Mouse (Mus musculus) liver, embryonic 11.5 days (tissue): ENCODE results near the gene Cog8. TPM values are rescaled to one million over a fixed set of nuclear protein-coding genes. Genes with fewer than 3 reads are reported as not detected.
A peak's percentile ranks its signal among the peaks of the same experiment; 100 is the strongest.

Experiments used
- ATAC-seq: fragments of 200-750 bp; cut with Nextera tagmentation; replicated peaks from 2 replicates; pipeline ENCODE4 v1.8.0; 2017; ENCODE audit warnings: moderate number of reproducible peaks, mild to moderate bottlenecking, moderate TSS enrichment, moderate library complexity; ENCODE audit not compliant: low FRiP score
- DNase-seq: peaks from one replicate; pipeline ENCODE4 v3.0.0-alpha.2; 2017; ENCODE audit warnings: low spot score
- H3K27ac ChIP-seq: fragments of 300-500 bp; sonication (generic); 2 replicates; pipeline ENCODE4 v1.5.1; 2014; ENCODE audit warnings: mild to moderate bottlenecking, low read depth, low read length, control low read depth
- H3K27me3 ChIP-seq: fragments of 300-500 bp; sonication (generic); replicated peaks from 2 replicates; pipeline ENCODE4 v1.6.1; 2014; ENCODE audit warnings: low read length, mixed read lengths; ENCODE audit not compliant: control insufficient read depth, insufficient read depth
- H3K36me3 ChIP-seq: fragments of 300-500 bp; sonication (generic); 2 replicates; pipeline ENCODE4 v1.6.1; 2014; ENCODE audit warnings: mild to moderate bottlenecking, low read length, moderate library complexity, mixed read lengths; ENCODE audit not compliant: control insufficient read depth, insufficient read depth
- H3K4me1 ChIP-seq: fragments of 300-500 bp; sonication (generic); replicated peaks from 2 replicates; pipeline ENCODE4 v1.6.1; 2014; ENCODE audit warnings: low read length, mixed read lengths; ENCODE audit not compliant: control insufficient read depth, insufficient read depth
- H3K4me2 ChIP-seq: fragments of 300-500 bp; sonication (generic); 2 replicates; pipeline ENCODE4 v1.6.1; 2014; ENCODE audit warnings: mild to moderate bottlenecking, control low read depth, moderate library complexity
- H3K4me3 ChIP-seq: fragments of 300-500 bp; sonication (generic); 2 replicates; pipeline ENCODE4 v1.5.1; 2014; ENCODE audit warnings: low read depth, low read length, control low read depth
- H3K9ac ChIP-seq: fragments of 300-500 bp; sonication (generic); 2 replicates; pipeline ENCODE4 v1.6.1; 2014; ENCODE audit warnings: low read depth, low read length, control low read depth
- H3K9me3 ChIP-seq: fragments of 300-500 bp; sonication (generic); 2 replicates; pipeline ENCODE4 v1.6.1; 2016; ENCODE audit warnings: low read length, inconsistent platforms, mixed read lengths; ENCODE audit not compliant: control insufficient read depth
- WGBS: fragments of 180-500 bp; shearing (Covaris S2); extraction: QIAGEN DNeasy Blood & Tissue Kit; methylation state at CpG from one replicate; pipeline ENCODE4 v1.1.7; 2014; 5-methylcytosine and 5-hydroxymethylcytosine counted together
- polyA plus RNA-seq: library from polyadenylated mRNA; unstranded; fragments of >200 nt; fragmentation: Nextera tagmentation; extraction: Ambion mirVana; gene quantifications from 2 replicates; pipeline ENCODE4 v1.2.1, GENCODE M21; 2014

The Cog8 gene
- polyA plus RNA-seq, 1 experiment from 2014 or later = 40.4 TPM

DNA sequence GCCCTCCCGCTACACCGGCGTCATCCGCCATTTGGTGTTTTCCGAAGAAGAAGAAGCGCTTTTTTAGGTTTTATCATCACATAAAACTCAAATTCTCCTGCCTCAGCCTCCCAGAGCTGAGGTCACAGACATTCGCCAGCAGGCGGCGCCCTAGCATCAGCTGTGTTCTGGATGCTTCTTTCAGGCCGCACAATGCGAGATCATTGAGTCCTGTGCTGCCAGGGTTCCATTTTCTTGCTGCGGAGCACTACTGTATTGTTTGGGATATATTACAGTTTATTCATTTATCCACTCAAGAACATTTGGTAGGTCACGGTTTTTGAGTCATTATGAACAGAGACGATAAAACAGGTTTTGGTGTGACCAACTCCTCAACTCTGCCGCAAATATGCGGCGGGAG, 28.9 kb upstream of the Cog8 start:
- no peak overlapping the region for H3K27ac ChIP-seq
- DNase-seq = no peak
- H3K4me2 ChIP-seq = no peak overlapping the region
- H3K36me3 ChIP-seq = peaks cover 42% of the 10 kb centered on the region
- H3K27me3 ChIP-seq = no peaks in the 10 kb centered on the region
- ATAC-seq = no peak
- H3K4me1 ChIP-seq = no peaks in the 10 kb centered on the region
- 93% methylated on average over 17 of the region's 17 CpGs for WGBS
- H3K9ac ChIP-seq = no peak overlapping the region
- H3K9me3 ChIP-seq = no peaks in the 10 kb centered on the region
- H3K4me3 ChIP-seq = no peak overlapping the region

- 80% methylated on average over 7 of the region's 7 CpGs for WGBS
- Histone ChIP-seq H3K4me3 (no peak overlapping the region), H3K9me3 (no peaks in the 10 kb centered on the region), H3K27me3 (no peaks in the 10 kb centered on the region), H3K4me2 (no peak overlapping the region), H3K9ac (no peak overlapping the region), H3K4me1 (no peaks in the 10 kb centered on the region), H3K27ac (no peak overlapping the region), H3K36me3 (peaks cover 32% of the 10 kb centered on the region)
- no peak for ATAC-seq
- DNase-seq = no peak
These were observed 19.9 kb upstream of the Cog8 start for GRCm38 (mm10) chr8:107076239-107076888.

DNA sequence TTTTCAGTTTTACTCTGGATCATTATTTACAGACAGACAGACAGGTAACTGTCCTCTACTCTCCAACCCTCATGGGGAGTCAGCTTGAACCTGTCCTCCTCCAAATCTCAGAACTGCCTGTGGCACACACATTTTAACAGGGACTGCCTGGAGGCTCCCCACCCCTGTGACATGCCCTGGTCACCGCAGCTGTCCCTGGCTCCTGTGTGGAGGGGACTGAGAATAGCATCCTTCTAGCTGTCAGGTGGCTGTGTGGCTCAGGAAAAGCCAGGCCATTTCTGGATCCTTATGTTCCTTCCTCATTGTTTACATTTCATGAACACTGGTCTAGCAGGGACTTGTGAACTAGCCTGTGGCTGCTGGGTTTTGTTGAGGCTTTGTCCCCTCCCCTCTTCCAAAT, 17.6 kb upstream of the Cog8 start:
- Histone ChIP-seq H3K27me3 (no peaks in the 10 kb centered on the region), H3K9ac (no peak overlapping the region), H3K4me3 (no peak overlapping the region), H3K27ac (no peak overlapping the region), H3K4me2 (no peak overlapping the region), H3K9me3 (no peaks in the 10 kb centered on the region), H3K4me1 (no peaks in the 10 kb centered on the region), H3K36me3 (peaks cover 25% of the 10 kb centered on the region)
- 75% methylated on average over 1 of the region's 1 CpGs for WGBS
- DNase-seq = no peak
- no peak for ATAC-seq

- H3K9me3 ChIP-seq = no peaks in the 10 kb centered on the region
- DNase-seq (no peak), ATAC-seq (no peak)
- H3K36me3 ChIP-seq = peaks cover 25% of the 10 kb centered on the region
- H3K4me1 ChIP-seq = no peaks in the 10 kb centered on the region
- H3K9ac ChIP-seq = no peak overlapping the region
- H3K4me2 ChIP-seq = no peak overlapping the region
- no peaks in the 10 kb centered on the region for H3K27me3 ChIP-seq
- no peak overlapping the region for H3K27ac ChIP-seq
- H3K4me3 ChIP-seq = no peak overlapping the region
- 78% methylated on average over 4 of the region's 4 CpGs for WGBS
These were observed 17.2 kb upstream of the Cog8 start for GRCm38 (mm10) chr8:107073706-107074105.

DNA sequence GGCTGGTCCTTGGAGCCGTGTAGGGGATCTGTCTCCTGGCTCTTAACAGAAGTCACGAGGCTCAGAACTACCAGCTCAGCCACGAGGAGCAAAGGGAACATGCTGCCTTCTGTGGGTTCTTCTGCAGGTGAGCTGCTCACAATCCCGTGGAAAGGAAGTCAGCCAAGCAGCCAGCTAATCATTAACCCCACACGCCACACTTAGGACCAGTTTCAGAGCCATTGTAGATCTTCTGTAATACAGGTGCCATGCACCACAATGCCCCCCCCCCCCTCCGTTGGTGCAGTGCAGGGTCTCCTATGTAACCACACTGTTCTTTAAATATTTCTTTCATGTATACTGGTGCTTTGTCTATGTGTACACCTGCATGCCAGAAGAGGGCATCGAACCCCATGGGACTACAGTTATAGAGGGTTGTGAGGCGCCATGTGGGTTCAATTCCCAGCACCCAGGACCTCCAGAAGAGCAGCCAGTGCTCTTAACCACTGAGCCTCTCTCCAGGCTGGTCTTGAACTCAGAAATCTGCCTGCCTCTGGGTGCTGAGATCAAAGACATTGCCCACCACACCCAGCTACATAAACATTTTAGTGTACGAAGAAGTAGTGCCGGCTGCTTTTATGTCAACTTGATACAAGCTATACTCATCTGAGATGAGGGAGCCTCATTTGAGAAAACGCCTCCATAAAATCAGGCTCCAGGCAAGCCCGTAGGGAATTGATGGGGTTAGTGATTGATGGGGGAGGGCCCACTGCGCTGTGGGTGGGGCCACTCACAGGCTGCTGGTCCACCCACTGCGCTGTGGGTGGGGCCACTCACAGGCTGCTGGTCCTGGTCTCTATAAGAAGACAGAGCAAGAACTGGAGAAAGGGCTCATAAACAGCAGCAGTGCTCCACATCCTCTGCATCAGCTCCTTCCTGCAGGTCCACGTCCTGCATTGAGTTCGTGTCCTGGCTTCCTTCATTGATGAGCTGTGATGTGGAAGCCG, 9.3 kb upstream of the Cog8 start, which contains the start of gene Tmed6:
TSS of gene Tmed6 (minus strand) at position 134 of the 986 bp plus-strand sequence.
- H3K4me1 ChIP-seq = no peaks in the 10 kb centered on the region
- peaks cover 4% of the 10 kb centered on the region for H3K36me3 ChIP-seq
- DNase-seq (no peak), ATAC-seq (peak; percentile 87)
- no peak within 1 kb of the TSS for H3K4me2 ChIP-seq
- WGBS = 48% methylated on average over 17 of the region's 17 CpGs
- no peak within 1 kb of the TSS for H3K4me3 ChIP-seq
- H3K27ac ChIP-seq = no peak within 1 kb of the TSS
- no peaks in the 10 kb centered on the region for H3K9me3 ChIP-seq
- H3K9ac ChIP-seq = no peak within 1 kb of the TSS
- H3K27me3 ChIP-seq = no peaks in the 10 kb centered on the region

GRCm38 (mm10) chr8:107062613-107063012, 6.1 kb upstream of the Cog8 start:
- H3K27me3 ChIP-seq = no peaks in the 10 kb centered on the region
- H3K4me3 ChIP-seq = no peak overlapping the region
- no peak overlapping the region for H3K27ac ChIP-seq
- ATAC-seq = no peak
- H3K4me1 ChIP-seq = peaks cover under 1% of the 10 kb centered on the region
- no peaks in the 10 kb centered on the region for H3K9me3 ChIP-seq
- no peak for DNase-seq
- H3K4me2 ChIP-seq = no peak overlapping the region
- WGBS = 86% methylated on average over 1 of the region's 1 CpGs
- H3K36me3 ChIP-seq = peaks cover 9% of the 10 kb centered on the region; the same call in 1 of the 2 replicates
- no peak overlapping the region for H3K9ac ChIP-seq

- no peaks in the 10 kb centered on the region for H3K27me3 ChIP-seq
- peaks cover 35% of the 10 kb centered on the region for H3K36me3 ChIP-seq
- peak overlapping the region; percentile 93 for H3K9ac ChIP-seq
- peak overlapping the region; percentile 46 for H3K27ac ChIP-seq
- H3K4me1 ChIP-seq = peaks cover 11% of the 10 kb centered on the region
- peak overlapping the region; percentile 72 for H3K4me2 ChIP-seq
- ATAC-seq (peak; percentile 56), DNase-seq (no peak)
- under 1% methylated on average over 33 of the region's 33 CpGs for WGBS
- H3K9me3 ChIP-seq = no peaks in the 10 kb centered on the region
- peak overlapping the region; percentile 98 for H3K4me3 ChIP-seq
These were observed 482 bp upstream of the Cog8 start for GRCm38 (mm10) chr8:107056973-107057369.

- Histone ChIP-seq H3K9me3 (no peaks in the 10 kb centered on the region), H3K9ac (no peak overlapping the region), H3K27me3 (no peaks in the 10 kb centered on the region), H3K4me3 (no peak overlapping the region), H3K4me2 (no peak overlapping the region), H3K4me1 (peaks cover 14% of the 10 kb centered on the region), H3K36me3 (peaks cover 48% of the 10 kb centered on the region), H3K27ac (no peak overlapping the region)
- 92% methylated on average over 8 of the region's 8 CpGs for WGBS
- ATAC-seq (no peak), DNase-seq (no peak)
These were observed 4.4 kb downstream of the Cog8 start for GRCm38 (mm10) chr8:107052046-107052445.
